Mouse (Mus musculus): Measurements from ENCODE around the gene Ccr1l1.

- TF ChIP-seq CTCF (conservative IDR thresholded peaks at IDR 0.05; ENCODE audit: insufficient read depth, insufficient read length, low read depth, low read length) (no peak), POLR2A (IDR thresholded peaks at IDR 0.05; ENCODE audit: low read depth, low read length) (no peak)
Measured at GRCm38 (mm10) chr9:123984943-123985342, 6.7 kb upstream of the Ccr1l1 start.

All from kidney, adult 2 months (tissue).